Comparison of ENCODE assay signal across 9 mouse cellular contexts in genomic region chr12:9304146-9304545, GRCm38 (mm10).
DNase-seq lines count a peak whose midpoint lies in the region; ATAC-seq lines count a peak whose summit lies in the region.
"Had no signal": no experiment of that assay in that cellular context is flagged by ENCODE, and none has a peak within 500 bp of the region (broad histone marks: within the 10 kb centered on the region; RNA-seq: fewer than 3 reads in every experiment).

No protein-coding gene starts in this region.

- no peak overlapping the region for H3K4me3 ChIP-seq in kidney, embryonic 15.5 days (replicated peaks)
- no peak overlapping the region for H3K4me3 ChIP-seq in forebrain, embryonic 16.5 days (replicated peaks; ENCODE audit: low read length)
- H3K4me3 ChIP-seq: layer of hippocampus, adult 2 months; megakaryocyte, embryonic 14.5 days had no signal

- no peak overlapping the region for H3K27ac ChIP-seq in kidney, embryonic 15.5 days
- no peak overlapping the region for H3K27ac ChIP-seq in forebrain, embryonic 16.5 days (ENCODE audit: low read length)
- H3K27ac ChIP-seq: layer of hippocampus, adult 2 months had no signal

- H3K4me2 ChIP-seq in kidney, embryonic 15.5 days, result no peak overlapping the region
- no peak overlapping the region for H3K4me2 ChIP-seq in forebrain, embryonic 16.5 days (ENCODE audit: low read length)

- no peak overlapping the region for H3K9ac ChIP-seq in kidney, embryonic 15.5 days
- H3K9ac ChIP-seq in forebrain, embryonic 16.5 days (replicated peaks; ENCODE audit: low read depth, low read length), result no peak overlapping the region

- no peaks in the 10 kb centered on the region for H3K9me3 ChIP-seq in kidney, embryonic 15.5 days (replicated peaks)
- H3K9me3 ChIP-seq in forebrain, embryonic 16.5 days (ENCODE audit: control insufficient read depth, low read length), result no peaks in the 10 kb centered on the region

- WGBS in kidney, embryonic 15.5 days, result 61% methylated on average over 2 of the region's 2 CpGs
- 91% methylated on average over 2 of the region's 2 CpGs for WGBS in forebrain, embryonic 16.5 days

- H3K4me1 ChIP-seq in kidney, embryonic 15.5 days, result no peaks in the 10 kb centered on the region
- no peaks in the 10 kb centered on the region for H3K4me1 ChIP-seq in forebrain, embryonic 16.5 days (replicated peaks; ENCODE audit: control insufficient read depth, insufficient read depth, low read length)
- H3K4me1 ChIP-seq: megakaryocyte, embryonic 14.5 days had no signal

- no peaks in the 10 kb centered on the region for H3K27me3 ChIP-seq in kidney, embryonic 15.5 days
- H3K27me3 ChIP-seq in forebrain, embryonic 16.5 days (replicated peaks; ENCODE audit: control insufficient read depth, insufficient read depth, low read length), result no peaks in the 10 kb centered on the region
- H3K27me3 ChIP-seq: megakaryocyte, embryonic 14.5 days had no signal

- H3K36me3 ChIP-seq in kidney, embryonic 15.5 days, result no peaks in the 10 kb centered on the region
- H3K36me3 ChIP-seq in forebrain, embryonic 16.5 days (ENCODE audit: control insufficient read depth, insufficient read depth), result no peaks in the 10 kb centered on the region

- ATAC-seq in kidney, embryonic 15.5 days (replicated peaks; ENCODE audit: low FRiP score), result no peak
- no peak for ATAC-seq in forebrain, embryonic 16.5 days

- peak; percentile 11 for DNase-seq in testis, postnatal 14 days (ENCODE audit: low spot score)
- DNase-seq in testis, postnatal 10 days (ENCODE audit: low spot score), result no peak
- peak; percentile 82 for DNase-seq in fat pad, adult 2 months (ENCODE audit: extremely low read depth, low read depth, low spot score)
- DNase-seq in layer of hippocampus, postnatal 14 days (ENCODE audit: low spot score in 2 of 2), result peak; percentile 11
- DNase-seq in thymus, postnatal 14 days, result no peak

Comparison
In these comparisons a context has a peak if more than half of its experiments do, and no peak if none do; other contexts are left out.
1. DNase-seq: peak in testis, postnatal 14 days (single experiment), fat pad, adult 2 months (single experiment) and layer of hippocampus, postnatal 14 days (2 of 2); none in testis, postnatal 10 days (single experiment) and thymus, postnatal 14 days (single experiment).